Mouse (Mus musculus) embryonic facial prominence, embryonic 10.5 days (tissue): ENCODE measurements around the gene Inha. TPM values are rescaled to one million over a fixed set of nuclear protein-coding genes. Genes with fewer than 3 reads are reported as not detected.
A peak's percentile ranks its signal among the peaks of the same experiment; 100 is the strongest.

Experiments used
- DNase-seq: peaks from one replicate; pipeline ENCODE4 v3.0.0-alpha.2; 2017; ENCODE audit warnings: low spot score
- H3K27ac ChIP-seq: fragments of 300-500 bp; sonication (generic); replicated peaks from 2 replicates; pipeline ENCODE4 v1.5.1; 2016; ENCODE audit warnings: mild to moderate bottlenecking
- H3K27me3 ChIP-seq: fragments of 300-500 bp; sonication (generic); replicated peaks from 2 replicates; pipeline ENCODE4 v1.6.1; 2016; ENCODE audit warnings: low read depth, mild to moderate bottlenecking; ENCODE audit not compliant: poor library complexity, severe bottlenecking
- H3K36me3 ChIP-seq: fragments of 300-500 bp; sonication (generic); replicated peaks from 2 replicates; pipeline ENCODE4 v1.6.1; 2016; ENCODE audit warnings: mild to moderate bottlenecking, moderate library complexity
- H3K4me1 ChIP-seq: fragments of 300-500 bp; sonication (generic); 2 replicates; pipeline ENCODE4 v1.6.1; 2016
- H3K4me3 ChIP-seq: fragments of 300-500 bp; sonication (generic); 2 replicates; pipeline ENCODE4 v1.5.1; 2016; ENCODE audit warnings: mild to moderate bottlenecking, moderate library complexity
- H3K9me3 ChIP-seq: fragments of 300-500 bp; sonication (generic); 2 replicates; pipeline ENCODE4 v1.6.1; 2016; ENCODE audit warnings: mild to moderate bottlenecking
- WGBS: fragments of 180-500 bp; shearing (Covaris S2); methylation state at CpG from one replicate; pipeline ENCODE4 v1.1.7; 2016; 5-methylcytosine and 5-hydroxymethylcytosine counted together
- polyA plus RNA-seq: library from polyadenylated mRNA; unstranded; fragments of >200 nt; fragmentation: Nextera tagmentation; extraction: Ambion mirVana; gene quantifications from 2 replicates; pipeline ENCODE4 v1.2.1, GENCODE M21; 2016

The Inha gene
- polyA plus RNA-seq, 1 experiment from 2014 or later, result 3.1 TPM

- H3K9me3 ChIP-seq, result no peaks in the 10 kb centered on the region
- 85% methylated on average over 9 of the region's 9 CpGs for WGBS
- H3K4me3 ChIP-seq, result no peak overlapping the region
- peaks cover 30% of the 10 kb centered on the region for H3K36me3 ChIP-seq
- H3K27ac ChIP-seq, result no peak overlapping the region
- DNase-seq, result no peak
- H3K4me1 ChIP-seq, result no peaks in the 10 kb centered on the region
- no peaks in the 10 kb centered on the region for H3K27me3 ChIP-seq
These were observed 31.8 kb downstream of the Inha start for GRCm38 (mm10) chr1:75538597-75539190.

GRCm38 (mm10) chr1:75541496-75541895 is 34.6 kb downstream of the Inha start:
- Histone ChIP-seq H3K4me3 (no peak overlapping the region), H3K4me1 (peaks cover 12% of the 10 kb centered on the region), H3K27me3 (peaks cover 6% of the 10 kb centered on the region; the same call in 1 of the 2 replicates), H3K27ac (no peak overlapping the region), H3K9me3 (no peaks in the 10 kb centered on the region), H3K36me3 (peaks cover 4% of the 10 kb centered on the region)
- 91% methylated on average over 7 of the region's 7 CpGs for WGBS
- DNase-seq, result no peak

- DNase-seq, result no peak
- Histone ChIP-seq H3K4me1 (peaks cover 22% of the 10 kb centered on the region), H3K36me3 (peaks cover 16% of the 10 kb centered on the region), H3K4me3 (no peak overlapping the region), H3K27ac (no peak overlapping the region), H3K9me3 (no peaks in the 10 kb centered on the region), H3K27me3 (peaks cover 25% of the 10 kb centered on the region)
- 91% methylated on average over 6 of the region's 6 CpGs for WGBS
These were observed 37.5 kb downstream of the Inha start for GRCm38 (mm10) chr1:75544351-75544750.

- Histone ChIP-seq H3K4me3 (peak within 1 kb of the TSS; percentile 77), H3K36me3 (peaks cover 35% of the 10 kb centered on the region), H3K9me3 (no peaks in the 10 kb centered on the region), H3K27ac (peak within 1 kb of the TSS; percentile 91), H3K27me3 (peaks cover 27% of the 10 kb centered on the region), H3K4me1 (peaks cover 22% of the 10 kb centered on the region)
- peak; percentile 83 for DNase-seq
- WGBS, result 1% methylated on average over 63 of the region's 64 CpGs
These were observed 39.4 kb downstream of the Inha start, which contains the start of gene Slc4a3 for GRCm38 (mm10) chr1:75545965-75546956. Slc4a3 (plus strand) TSS chr1:75546266.

- DNase-seq, result no peak
- peak overlapping the region; percentile 91 for H3K27ac ChIP-seq
- peaks cover 46% of the 10 kb centered on the region for H3K36me3 ChIP-seq
- WGBS, result 94% methylated on average over 13 of the region's 13 CpGs
- no peaks in the 10 kb centered on the region for H3K9me3 ChIP-seq
- peaks cover 22% of the 10 kb centered on the region for H3K4me1 ChIP-seq
- H3K4me3 ChIP-seq, result peak overlapping the region; percentile 77
- H3K27me3 ChIP-seq, result peaks cover 27% of the 10 kb centered on the region
These were observed 40.5 kb downstream of the Inha start for GRCm38 (mm10) chr1:75547351-75547750.

- no peak overlapping the region for H3K27ac ChIP-seq
- no peak for DNase-seq
- no peaks in the 10 kb centered on the region for H3K9me3 ChIP-seq
- peaks cover 22% of the 10 kb centered on the region for H3K4me1 ChIP-seq
- H3K4me3 ChIP-seq, result no peak overlapping the region
- H3K27me3 ChIP-seq, result peaks cover 27% of the 10 kb centered on the region
- H3K36me3 ChIP-seq, result peaks cover 53% of the 10 kb centered on the region
- 91% methylated on average over 3 of the region's 3 CpGs for WGBS
These were observed 41.2 kb downstream of the Inha start for GRCm38 (mm10) chr1:75548083-75548482.

- no peak overlapping the region for H3K4me3 ChIP-seq
- DNase-seq, result no peak
- peaks cover 27% of the 10 kb centered on the region for H3K27me3 ChIP-seq
- WGBS, result 90% methylated on average over 17 of the region's 17 CpGs
- peaks cover 61% of the 10 kb centered on the region for H3K36me3 ChIP-seq
- H3K4me1 ChIP-seq, result peaks cover 22% of the 10 kb centered on the region
- no peak overlapping the region for H3K27ac ChIP-seq
- H3K9me3 ChIP-seq, result no peaks in the 10 kb centered on the region
These were observed 42.0 kb downstream of the Inha start for GRCm38 (mm10) chr1:75548871-75549270.

- Histone ChIP-seq H3K36me3 (peaks cover 68% of the 10 kb centered on the region), H3K27me3 (peaks cover 27% of the 10 kb centered on the region), H3K4me3 (no peak overlapping the region), H3K4me1 (peaks cover 22% of the 10 kb centered on the region), H3K27ac (no peak overlapping the region), H3K9me3 (no peaks in the 10 kb centered on the region)
- no peak for DNase-seq
- 88% methylated on average over 17 of the region's 17 CpGs for WGBS
These were observed 42.7 kb downstream of the Inha start for GRCm38 (mm10) chr1:75549289-75550279.

GRCm38 (mm10) chr1:75550586-75550985 is 43.7 kb downstream of the Inha start:
- DNase-seq, result no peak
- Histone ChIP-seq H3K4me1 (peaks cover 19% of the 10 kb centered on the region), H3K36me3 (peaks cover 78% of the 10 kb centered on the region), H3K9me3 (no peaks in the 10 kb centered on the region), H3K4me3 (no peak overlapping the region), H3K27ac (no peak overlapping the region; the same call in 1 of the 2 replicates), H3K27me3 (peaks cover 21% of the 10 kb centered on the region)
- WGBS, result 92% methylated on average over 15 of the region's 15 CpGs

- 89% methylated on average over 7 of the region's 7 CpGs for WGBS
- Histone ChIP-seq H3K36me3 (peaks cover 75% of the 10 kb centered on the region), H3K9me3 (no peaks in the 10 kb centered on the region), H3K27ac (no peak overlapping the region), H3K27me3 (no peaks in the 10 kb centered on the region), H3K4me3 (no peak overlapping the region), H3K4me1 (peaks cover 21% of the 10 kb centered on the region)
- DNase-seq, result no peak
These were observed 48.8 kb downstream of the Inha start for GRCm38 (mm10) chr1:75555680-75556079.

- WGBS, result 88% methylated on average over 9 of the region's 9 CpGs
- H3K4me1 ChIP-seq, result peaks cover 21% of the 10 kb centered on the region
- no peaks in the 10 kb centered on the region for H3K9me3 ChIP-seq
- no peak for DNase-seq
- no peak overlapping the region for H3K27ac ChIP-seq
- H3K4me3 ChIP-seq, result no peak overlapping the region
- no peaks in the 10 kb centered on the region for H3K27me3 ChIP-seq
- H3K36me3 ChIP-seq, result peaks cover 70% of the 10 kb centered on the region
These were observed 49.4 kb downstream of the Inha start for GRCm38 (mm10) chr1:75556143-75556781.
